In the genomic region with DNA sequence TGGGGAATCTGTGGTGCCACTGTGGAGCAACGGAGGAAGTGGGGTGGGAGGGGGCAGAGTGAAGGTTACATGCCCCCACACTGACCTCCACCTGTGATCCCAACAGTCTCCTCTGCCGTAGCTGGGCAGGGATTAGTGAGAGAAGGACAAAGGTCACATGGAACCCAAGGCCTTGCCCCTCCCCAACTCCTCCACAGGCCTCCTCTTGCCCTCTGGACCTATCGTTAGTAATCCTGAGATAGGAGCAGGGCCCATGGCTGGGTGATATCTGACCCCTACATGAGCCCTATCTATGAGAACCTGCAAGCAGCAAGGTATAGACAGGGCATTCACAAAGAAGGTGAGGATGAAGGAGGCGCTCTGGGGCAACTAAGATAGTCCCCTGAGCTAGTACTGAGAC, we compare ENCODE assay signal across 30 mouse cellular contexts. TPM values are rescaled to one million over a fixed set of nuclear protein-coding genes. Genes with fewer than 3 reads are reported as not detected.
DNase-seq lines count a peak whose midpoint lies in the region; ATAC-seq and TF ChIP-seq lines count a peak whose summit lies in the region.
"Had no signal": no experiment of that assay in that cellular context is flagged by ENCODE, and none has a peak within 500 bp of the region (broad histone marks: within the 10 kb centered on the region; RNA-seq: fewer than 3 reads in every experiment).

No protein-coding gene starts in this region.

- H3K9ac ChIP-seq in intestine, embryonic 14.5 days (ENCODE audit: low read length), result no peak overlapping the region
- peak overlapping the region; percentile 22; the same call in 1 of the 2 replicates for H3K9ac ChIP-seq in intestine, postnatal 0 days (ENCODE audit: low read depth, low read length)
- H3K9ac ChIP-seq in liver, embryonic 16.5 days (ENCODE audit: low read depth, low read length), result no peak overlapping the region
- H3K9ac ChIP-seq: hindbrain, embryonic 12.5 days; midbrain, embryonic 12.5 days; neural tube, embryonic 15.5 days had no signal

- 0 out of 2 replicates have a peak, but pooled peaks have one; percentile 28 for ATAC-seq in intestine, embryonic 14.5 days (replicated peaks; ENCODE audit: low FRiP score, low TSS enrichment, low read depth)
- ATAC-seq in intestine, postnatal 0 days, result peak; percentile 47
- peak; percentile 31 for ATAC-seq in liver, embryonic 16.5 days (ENCODE audit: low read depth)
- no peak for ATAC-seq in activated CD4-positive, CD25-positive, alpha-beta regulatory T cell, adult 4 months
- ATAC-seq: Patski had no signal

- intact Hi-C loops in left cerebral cortex, postnatal 25 days (cut with DNase I), result no loop called here

- no peaks in the 10 kb centered on the region for H3K27me3 ChIP-seq in intestine, embryonic 14.5 days (replicated peaks; ENCODE audit: control insufficient read depth, insufficient read depth, low read length)
- no peaks in the 10 kb centered on the region for H3K27me3 ChIP-seq in intestine, postnatal 0 days (replicated peaks; ENCODE audit: control insufficient read depth, insufficient read depth, low read length)
- H3K27me3 ChIP-seq in liver, embryonic 16.5 days (ENCODE audit: control insufficient read depth, insufficient read depth, low read depth, low read length), result no peaks in the 10 kb centered on the region
- H3K27me3 ChIP-seq: hindbrain, embryonic 12.5 days; neural tube, embryonic 15.5 days had no signal

- no peak overlapping the region for H3K4me3 ChIP-seq in intestine, embryonic 14.5 days (ENCODE audit: low read depth, low read length)
- H3K4me3 ChIP-seq in intestine, postnatal 0 days (ENCODE audit: low read depth, low read length), result no peak overlapping the region
- no peak overlapping the region for H3K4me3 ChIP-seq in liver, embryonic 16.5 days (ENCODE audit: low read depth, low read length)
- H3K4me3 ChIP-seq: heart, adult 2 months; hindbrain, embryonic 12.5 days; midbrain, embryonic 12.5 days; neural tube, embryonic 15.5 days had no signal

- 0 out of 2 replicates have a peak, but pooled peaks cover under 1% of the 10 kb centered on the region for H3K4me1 ChIP-seq in intestine, embryonic 14.5 days (replicated peaks; ENCODE audit: control insufficient read depth, insufficient read depth, low read length)
- peaks cover 2% of the 10 kb centered on the region; the same call in 1 of the 2 replicates for H3K4me1 ChIP-seq in intestine, postnatal 0 days (replicated peaks; ENCODE audit: control insufficient read depth, insufficient read depth, low read length)
- H3K4me1 ChIP-seq in liver, embryonic 16.5 days (ENCODE audit: control insufficient read depth, low read depth, low read length), result peaks cover 9% of the 10 kb centered on the region

- H3K36me3 ChIP-seq in intestine, embryonic 14.5 days (ENCODE audit: control insufficient read depth, insufficient read depth, low read length), result no peaks in the 10 kb centered on the region
- H3K36me3 ChIP-seq in intestine, postnatal 0 days (ENCODE audit: control insufficient read depth, insufficient read depth), result no peaks in the 10 kb centered on the region
- H3K36me3 ChIP-seq in liver, embryonic 16.5 days (ENCODE audit: control insufficient read depth, insufficient read depth), result no peaks in the 10 kb centered on the region
- H3K36me3 ChIP-seq: G1E; hindbrain, embryonic 12.5 days; midbrain, embryonic 12.5 days; neural tube, embryonic 15.5 days had no signal

- no peak overlapping the region for H3K4me2 ChIP-seq in intestine, embryonic 14.5 days (ENCODE audit: low read length)
- peak overlapping the region; percentile 61 for H3K4me2 ChIP-seq in intestine, postnatal 0 days (replicated peaks; ENCODE audit: low read depth)
- no peak overlapping the region for H3K4me2 ChIP-seq in liver, embryonic 16.5 days (ENCODE audit: low read depth, low read length)
- H3K4me2 ChIP-seq: hindbrain, embryonic 12.5 days; midbrain, embryonic 12.5 days; neural tube, embryonic 15.5 days had no signal

- WGBS in intestine, embryonic 14.5 days, result 49% methylated on average over 4 of the region's 4 CpGs
- 28% methylated on average over 4 of the region's 4 CpGs for WGBS in intestine, postnatal 0 days
- WGBS in liver, embryonic 16.5 days (ENCODE audit: insufficient replicate concordance), result 30% methylated on average over 4 of the region's 4 CpGs

- no peak overlapping the region for H3K27ac ChIP-seq in intestine, embryonic 14.5 days (ENCODE audit: low read depth)
- peak overlapping the region; percentile 96 for H3K27ac ChIP-seq in intestine, postnatal 0 days (ENCODE audit: low read depth, low read length)
- H3K27ac ChIP-seq in liver, embryonic 16.5 days (ENCODE audit: low read length), result no peak overlapping the region
- H3K27ac ChIP-seq: heart, adult 2 months; hindbrain, embryonic 12.5 days; midbrain, embryonic 12.5 days; neural tube, embryonic 15.5 days had no signal

- no peak for TF ChIP-seq CTCF in intestine, postnatal 0 days (IDR thresholded peaks at IDR 0.05; ENCODE audit: low read depth)

- H3K9me3 ChIP-seq in intestine, embryonic 14.5 days (ENCODE audit: control insufficient read depth, low read length), result no peaks in the 10 kb centered on the region
- H3K9me3 ChIP-seq in intestine, postnatal 0 days (ENCODE audit: control insufficient read depth), result no peaks in the 10 kb centered on the region
- no peaks in the 10 kb centered on the region for H3K9me3 ChIP-seq in liver, embryonic 16.5 days (replicated peaks; ENCODE audit: control insufficient read depth, low read length)
- H3K9me3 ChIP-seq: G1E; hindbrain, embryonic 12.5 days; midbrain, embryonic 12.5 days; neural tube, embryonic 15.5 days had no signal

- DNase-seq in kidney, adult 9 months, result peak; percentile 67
- DNase-seq in kidney, postnatal 4 days, result no peak
- DNase-seq in intestine, embryonic 14.5 days (ENCODE audit: low spot score), result no peak
- DNase-seq in adrenal gland, adult 2 months, result no peak
- DNase-seq in left cerebral cortex, postnatal 25 days (ENCODE audit: low spot score in 2 of 2), result no peak
- DNase-seq: B cell, adult 2 months; cerebellum, adult 9-10 months; gastrocnemius, postnatal 25 days; heart, adult 2 months; lung, adult 2 months; lung, postnatal 14 days had no signal

RNA-seq across cellular contexts. Expression of a gene that starts 0.2 kb away (rescaled TPM):
- polyA plus RNA-seq in intestine, embryonic 14.5 days (2014; fragmentation: Nextera tagmentation; extraction: Ambion mirVana), result 6.8 and 12.2 TPM in 2 replicates
- polyA plus RNA-seq in intestine, postnatal 0 days (2015; fragmentation: Nextera tagmentation; extraction: Ambion mirVana), result 8,073 and 8,903 TPM in 2 replicates
- 9.3 and 14.0 TPM in 2 replicates for polyA plus RNA-seq in liver, embryonic 16.5 days (2015; fragmentation: Nextera tagmentation; extraction: Ambion mirVana)
- total RNA-seq in adrenal gland, adult 2 months (2021), result 10 to 100 TPM in 1 of 2 experiments, 1 to 10 TPM in 1; 4.6 to 20.4 TPM
- 4.8 and 6.1 TPM in 2 replicates for polyA plus RNA-seq in adrenal gland, adult 2 months (2012; rRNA removed)
- polyA plus RNA-seq in activated CD4-positive, CD25-positive, alpha-beta regulatory T cell, adult 4 months (2017; shearing (Covaris generic)), result not detected
- 1 to 10 TPM; 1.2 to 1.6 TPM for total RNA-seq in left cerebral cortex, postnatal 25 days (2021)
- total RNA-seq: CH12.LX; heart, adult 2 months; heart, postnatal 25 days; layer of hippocampus, postnatal 14 days; megakaryocyte progenitor cell, adult 5-6 weeks had no signal
- polyA plus RNA-seq: forebrain, embryonic 11.5 days; G1E; heart, embryonic 14.5 days; hindbrain, embryonic 12.5 days; limb, embryonic 11.5 days; midbrain, embryonic 12.5 days; neural tube, embryonic 15.5 days; Patski; testis, adult 2 months had no signal

RNA-seq across cellular contexts. Expression of a gene that starts 4.8 kb away (rescaled TPM):
- polyA plus RNA-seq in intestine, embryonic 14.5 days (2014; fragmentation: Nextera tagmentation; extraction: Ambion mirVana), result 6.9 and 12.3 TPM in 2 replicates
- 27,935 and 31,935 TPM in 2 replicates for polyA plus RNA-seq in intestine, postnatal 0 days (2015; fragmentation: Nextera tagmentation; extraction: Ambion mirVana)
- polyA plus RNA-seq in liver, embryonic 16.5 days (2015; fragmentation: Nextera tagmentation; extraction: Ambion mirVana), result 0.07 and 14.5 TPM in 2 replicates
- total RNA-seq in adrenal gland, adult 2 months (2021), result under 1 TPM in 1 of 2 experiments, not detected in 1; 0.26 TPM
- polyA plus RNA-seq in adrenal gland, adult 2 months (2012; rRNA removed), result 0.11 and 0.35 TPM in 2 replicates
- not detected for polyA plus RNA-seq in activated CD4-positive, CD25-positive, alpha-beta regulatory T cell, adult 4 months (2017; shearing (Covaris generic))
- not detected for total RNA-seq in left cerebral cortex, postnatal 25 days (2021)
- total RNA-seq: CH12.LX; G1E; gastrocnemius, postnatal 25 days; heart, adult 2 months; heart, postnatal 25 days; layer of hippocampus, adult 18-20 months; layer of hippocampus, postnatal 14 days; left cerebral cortex, adult 8-10 months; megakaryocyte progenitor cell, adult 5-6 weeks had no signal
- polyA plus RNA-seq: forebrain, embryonic 11.5 days; G1E; heart, embryonic 14.5 days; hindbrain, embryonic 12.5 days; limb, embryonic 11.5 days; midbrain, embryonic 12.5 days; neural tube, embryonic 15.5 days; Patski had no signal

RNA-seq across cellular contexts. Expression of a gene that starts 7.3 kb away (rescaled TPM):
- 204 and 281 TPM in 2 replicates for polyA plus RNA-seq in intestine, embryonic 14.5 days (2014; fragmentation: Nextera tagmentation; extraction: Ambion mirVana)
- 28,401 and 28,927 TPM in 2 replicates for polyA plus RNA-seq in intestine, postnatal 0 days (2015; fragmentation: Nextera tagmentation; extraction: Ambion mirVana)
- polyA plus RNA-seq in liver, embryonic 16.5 days (2015; fragmentation: Nextera tagmentation; extraction: Ambion mirVana), result 6,810 and 7,451 TPM in 2 replicates
- 10 to 100 TPM in 1 of 2 experiments, 1 to 10 TPM in 1; 1.7 to 37.3 TPM for total RNA-seq in adrenal gland, adult 2 months (2021)
- 0.75 and 5.6 TPM in 2 replicates for polyA plus RNA-seq in adrenal gland, adult 2 months (2012; rRNA removed)
- polyA plus RNA-seq in activated CD4-positive, CD25-positive, alpha-beta regulatory T cell, adult 4 months (2017; shearing (Covaris generic)), result not detected
- total RNA-seq in left cerebral cortex, postnatal 25 days (2021), result not detected
- total RNA-seq: CH12.LX; G1E; gastrocnemius, postnatal 25 days; heart, adult 2 months; heart, postnatal 25 days; megakaryocyte progenitor cell, adult 5-6 weeks had no signal
- polyA plus RNA-seq: Patski had no signal

RNA-seq across cellular contexts. Expression of a gene that starts 32.8 kb away (rescaled TPM):
- polyA plus RNA-seq in intestine, embryonic 14.5 days (2014; fragmentation: Nextera tagmentation; extraction: Ambion mirVana), result not detected in 2 replicates
- 0.56 and 0.64 TPM in 2 replicates for polyA plus RNA-seq in intestine, postnatal 0 days (2015; fragmentation: Nextera tagmentation; extraction: Ambion mirVana)
- polyA plus RNA-seq in liver, embryonic 16.5 days (2015; fragmentation: Nextera tagmentation; extraction: Ambion mirVana), result 0.67 and 1.1 TPM in 2 replicates
- 1 to 10 TPM in 1 of 2 experiments, under 1 TPM in 1; 0.17 to 3.6 TPM for total RNA-seq in adrenal gland, adult 2 months (2021)
- polyA plus RNA-seq in adrenal gland, adult 2 months (2012; rRNA removed), result 0.32 and 3.0 TPM in 2 replicates
- polyA plus RNA-seq in activated CD4-positive, CD25-positive, alpha-beta regulatory T cell, adult 4 months (2017; shearing (Covaris generic)), result not detected
- total RNA-seq in left cerebral cortex, postnatal 25 days (2021), result not detected
- total RNA-seq: gastrocnemius, postnatal 25 days; heart, adult 2 months; heart, postnatal 25 days; layer of hippocampus, adult 18-20 months; layer of hippocampus, postnatal 14 days; left cerebral cortex, adult 8-10 months; megakaryocyte progenitor cell, adult 5-6 weeks had no signal
- polyA plus RNA-seq: forebrain, embryonic 11.5 days; G1E; heart, adult 2 months; heart, embryonic 14.5 days; midbrain, embryonic 12.5 days; neural tube, embryonic 15.5 days; Patski; testis, adult 2 months; urinary bladder, adult 2 months had no signal

RNA-seq across cellular contexts. Expression of a gene that starts 37.2 kb away (rescaled TPM):
- 68.3 and 70.2 TPM in 2 replicates for polyA plus RNA-seq in intestine, embryonic 14.5 days (2014; fragmentation: Nextera tagmentation; extraction: Ambion mirVana)
- 21.6 and 24.4 TPM in 2 replicates for polyA plus RNA-seq in intestine, postnatal 0 days (2015; fragmentation: Nextera tagmentation; extraction: Ambion mirVana)
- 20.5 and 23.6 TPM in 2 replicates for polyA plus RNA-seq in liver, embryonic 16.5 days (2015; fragmentation: Nextera tagmentation; extraction: Ambion mirVana)
- total RNA-seq in adrenal gland, adult 2 months (2021), result 10 to 100 TPM; 38.1 to 84.6 TPM
- polyA plus RNA-seq in adrenal gland, adult 2 months (2012; rRNA removed), result 26.2 and 27.3 TPM in 2 replicates
- 10 to 100 TPM; 32.5 to 40.7 TPM for polyA plus RNA-seq in activated CD4-positive, CD25-positive, alpha-beta regulatory T cell, adult 4 months (2017; shearing (Covaris generic))
- total RNA-seq in left cerebral cortex, postnatal 25 days (2021), result 10 to 100 TPM; 31.9 to 34.1 TPM

Comparison
In these comparisons a context has a peak if more than half of its experiments do, and no peak if none do; other contexts are left out.
1. RNA of a gene that starts 0.2 kb away (polyA plus RNA-seq): 8,073 to 8,903 TPM in intestine, postnatal 0 days; 9.3 to 14.0 TPM in liver, embryonic 16.5 days, 6.8 to 12.2 TPM in intestine, embryonic 14.5 days, 4.8 to 6.1 TPM in adrenal gland, adult 2 months and not detected in activated CD4-positive, CD25-positive, alpha-beta regulatory T cell, adult 4 months; every median in the first group is over 100 times any median in the second.
2. RNA of a gene that starts 4.8 kb away (polyA plus RNA-seq): 27,935 to 31,935 TPM in intestine, postnatal 0 days; 0.07 to 14.5 TPM in liver, embryonic 16.5 days, 6.9 to 12.3 TPM in intestine, embryonic 14.5 days, 0.11 to 0.35 TPM in adrenal gland, adult 2 months and not detected in activated CD4-positive, CD25-positive, alpha-beta regulatory T cell, adult 4 months; every median in the first group is over 1,000 times any median in the second.
3. RNA of a gene that starts 7.3 kb away (polyA plus RNA-seq): 28,401 to 28,927 TPM in intestine, postnatal 0 days, 6,810 to 7,451 TPM in liver, embryonic 16.5 days and 204 to 281 TPM in intestine, embryonic 14.5 days; 0.75 to 5.6 TPM in adrenal gland, adult 2 months and not detected in activated CD4-positive, CD25-positive, alpha-beta regulatory T cell, adult 4 months; every median in the first group is over 10 times any median in the second.